Mouse (Mus musculus) lung, adult 2 months (tissue): ENCODE data around the gene Ccdc174.
"Not testable (repeated sequence)": the region's sequence is repeated elsewhere in the genome, so short reads cannot be mapped to it uniquely, and the experiment has no call there.

Experiments used
- CTCF ChIP-seq: fragments of 200-500 bp; IDR thresholded peaks from 2 replicates; pipeline ENCODE4 v1.5.1; 2011; ENCODE audit warnings: mild to moderate bottlenecking, low read length, control low read depth; ENCODE audit not compliant: insufficient read depth
- POLR2A ChIP-seq: fragments of 200-500 bp; IDR thresholded peaks from 2 replicates; pipeline ENCODE4 v1.6.1; 2011; ENCODE audit warnings: low read depth, mild to moderate bottlenecking, control low read depth, low read length, borderline replicate concordance; ENCODE audit errors: extremely low read depth

- not testable (repeated sequence) for TF ChIP-seq CTCF, POLR2A
These were observed 24.7 kb downstream of the Ccdc174 start, which contains the start of gene 4930590J08Rik for GRCm38 (mm10) chr6:91902509-91902908.
